Mouse (Mus musculus) urinary bladder, postnatal 4 days (tissue): ENCODE data around the gene Pnkp.

ENCODE experiments used
- DNase-seq, 2 experiments: peaks; one replicate each; pipeline ENCODE4 v3.0.0; 2021 to 2022; ENCODE audit warnings: low spot score in 2 of 2

Gene Pnkp

DNA sequence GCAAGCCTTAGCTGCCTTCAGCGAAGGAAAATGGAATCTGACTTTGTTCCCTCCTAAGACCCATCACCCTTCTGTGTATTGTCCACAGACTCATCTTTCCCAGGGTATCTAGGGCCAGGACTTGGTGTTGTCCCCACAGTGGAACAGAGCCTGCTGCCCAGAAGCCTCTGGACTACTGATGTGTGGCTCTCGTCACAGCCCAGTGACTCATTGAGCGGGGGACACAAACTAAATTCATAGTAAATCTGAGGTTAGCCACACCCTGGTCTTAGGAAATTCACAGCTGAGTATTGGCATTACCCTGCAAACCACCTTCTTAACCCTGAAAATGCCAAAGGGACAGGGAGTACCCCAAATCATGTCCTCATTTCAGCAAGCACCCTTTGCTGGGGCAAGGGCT, 30.2 kb upstream of the Pnkp start:
- no peak for DNase-seq

- DNase-seq: no peak
Measured at GRCm38 (mm10) chr7:44828706-44829105, 28.2 kb upstream of the Pnkp start.

DNA sequence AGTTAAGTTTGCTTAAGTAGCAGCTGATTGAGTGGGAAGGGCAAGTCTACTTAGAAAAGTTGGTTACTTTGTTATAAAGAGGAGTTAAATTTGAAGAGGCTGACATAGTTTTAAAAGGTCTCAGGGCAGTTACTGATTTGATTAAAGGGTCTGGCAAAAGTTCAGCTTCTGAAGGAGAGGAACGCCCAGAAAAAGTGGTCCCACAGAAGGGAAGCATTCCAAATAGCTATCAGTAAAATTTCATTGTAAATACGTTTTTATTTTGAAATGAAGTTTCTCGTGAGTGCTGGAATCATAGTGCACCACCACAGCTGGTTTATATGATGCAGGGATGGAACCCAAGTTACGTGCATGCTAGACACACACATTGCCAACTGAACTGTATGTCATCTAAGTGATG, 24.2 kb upstream of the Pnkp start:
- no peak for DNase-seq

DNA sequence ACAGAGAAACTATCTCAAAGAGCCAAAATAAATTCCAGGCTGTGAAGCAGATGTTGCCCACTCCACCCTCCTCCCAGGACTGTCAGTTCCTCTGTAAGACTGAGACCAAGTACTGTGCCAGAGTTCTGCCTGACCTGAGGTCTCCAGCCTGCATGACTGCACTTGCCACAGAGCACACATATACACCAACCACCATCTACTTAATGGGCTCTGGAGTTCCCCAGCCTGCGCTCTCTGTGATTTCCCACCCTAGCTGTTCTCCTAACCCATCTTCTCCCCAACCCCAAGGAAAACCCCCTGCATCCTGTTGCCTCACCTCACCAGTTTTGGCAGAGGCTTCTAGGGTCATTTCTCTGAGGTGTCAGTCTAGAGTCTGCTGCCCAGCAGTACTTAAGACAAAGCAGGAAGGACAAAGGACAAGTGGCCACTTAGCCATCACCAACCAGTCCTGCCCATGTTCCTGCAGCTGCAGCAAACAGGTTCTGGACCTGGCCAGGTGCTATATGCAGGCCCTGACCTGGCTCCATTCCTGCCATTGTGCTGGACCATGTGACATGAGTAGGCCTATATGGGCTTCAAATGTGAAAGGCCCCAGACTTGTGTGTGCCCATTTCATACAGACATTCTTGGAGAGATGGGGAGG, 21.4 kb upstream of the Pnkp start:
- no peak for DNase-seq

DNA sequence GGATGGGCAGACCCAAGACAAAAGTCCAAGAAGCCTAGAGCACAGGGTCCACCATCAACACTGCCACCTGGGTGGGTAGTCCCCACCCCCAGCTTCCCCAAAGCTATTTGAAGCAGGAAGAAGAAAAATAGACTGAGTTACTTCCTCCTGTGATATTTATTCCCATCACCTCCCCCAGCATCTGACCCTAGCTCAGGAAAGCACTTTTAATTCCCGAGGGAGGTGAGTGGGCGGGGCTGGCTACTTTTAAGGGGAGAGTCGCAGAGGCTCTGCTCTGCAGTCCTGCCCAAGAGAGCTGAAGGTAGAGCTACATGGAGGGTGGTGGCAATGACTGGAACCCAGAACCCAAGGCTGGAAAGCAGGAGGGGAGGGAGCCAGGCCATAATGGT, 20.9 kb upstream of the Pnkp start:
- DNase-seq: no peak

- DNase-seq: no peak
Measured at GRCm38 (mm10) chr7:44836423-44837053, 20.4 kb upstream of the Pnkp start.

- no peak for DNase-seq
Measured at GRCm38 (mm10) chr7:44838073-44838472, 18.9 kb upstream of the Pnkp start.

DNA sequence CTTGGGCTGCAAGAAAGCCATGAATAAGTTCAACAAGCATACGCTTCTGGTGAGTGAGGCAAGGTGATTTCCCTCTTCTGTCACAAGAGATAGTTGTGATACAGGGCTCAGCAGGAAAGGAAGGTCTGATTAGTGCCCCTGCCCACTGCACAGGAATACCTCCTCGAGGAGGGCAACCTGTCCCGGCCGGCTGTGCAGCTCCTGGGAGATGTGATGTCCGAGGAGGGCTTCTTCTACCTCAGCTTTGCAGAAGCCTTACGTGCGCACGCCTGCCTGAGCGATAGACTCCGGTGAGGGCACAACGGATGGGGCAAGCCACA, 17.8 kb upstream of the Pnkp start:
- DNase-seq: no peak

DNA sequence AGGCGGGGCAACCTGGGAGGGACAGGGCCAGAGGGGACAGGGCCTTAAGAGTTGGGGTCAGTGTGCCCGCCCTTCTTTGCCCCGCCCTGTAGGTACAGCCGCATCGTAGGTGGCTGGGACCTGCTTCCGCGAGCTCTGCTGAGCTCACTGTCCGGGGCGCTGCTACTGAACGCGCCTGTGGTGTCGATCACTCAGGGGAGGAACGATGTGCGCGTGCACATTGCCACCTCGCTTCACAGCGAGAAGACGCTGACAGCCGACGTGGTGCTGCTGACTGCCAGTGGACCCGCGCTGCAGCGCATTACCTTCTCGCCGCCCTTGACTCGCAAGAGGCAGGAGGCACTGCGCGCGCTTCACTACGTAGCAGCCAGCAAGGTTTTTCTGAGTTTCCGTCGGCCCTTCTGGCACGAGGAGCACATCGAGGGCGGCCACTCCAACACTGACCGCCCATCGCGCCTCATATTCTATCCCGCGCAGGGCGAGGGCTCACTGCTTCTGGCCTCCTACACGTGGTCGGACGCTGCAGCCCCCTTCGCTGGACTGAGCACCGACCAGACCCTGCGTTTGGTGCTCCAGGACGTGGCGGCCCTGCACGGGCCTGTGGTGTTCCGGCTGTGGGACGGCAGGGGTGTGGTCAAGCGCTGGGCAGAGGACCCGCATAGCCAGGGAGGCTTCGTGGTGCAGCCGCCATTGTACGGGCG, 17.3 kb upstream of the Pnkp start:
- DNase-seq: peak in 1 of 2 experiments; percentile 41

DNA sequence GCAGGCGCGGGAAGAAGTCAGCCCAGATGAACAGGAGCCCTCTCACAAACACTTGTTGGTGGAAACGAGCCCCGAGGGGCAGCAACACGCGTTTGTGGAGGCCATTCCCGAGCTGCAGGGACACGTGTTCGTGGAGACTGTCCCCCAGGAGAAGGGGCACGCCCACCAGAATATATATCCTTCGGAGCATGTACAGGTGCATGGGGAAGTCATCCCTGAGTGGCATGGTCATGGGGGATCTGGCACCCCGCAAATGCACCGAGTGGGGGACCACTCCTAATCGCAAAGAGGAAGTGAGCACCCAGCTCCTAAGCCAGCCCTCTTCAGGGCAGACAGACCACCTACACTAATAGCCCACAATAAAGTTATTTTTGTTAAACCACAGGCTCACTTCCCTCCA, 16.5 kb upstream of the Pnkp start:
- no peak for DNase-seq

DNA sequence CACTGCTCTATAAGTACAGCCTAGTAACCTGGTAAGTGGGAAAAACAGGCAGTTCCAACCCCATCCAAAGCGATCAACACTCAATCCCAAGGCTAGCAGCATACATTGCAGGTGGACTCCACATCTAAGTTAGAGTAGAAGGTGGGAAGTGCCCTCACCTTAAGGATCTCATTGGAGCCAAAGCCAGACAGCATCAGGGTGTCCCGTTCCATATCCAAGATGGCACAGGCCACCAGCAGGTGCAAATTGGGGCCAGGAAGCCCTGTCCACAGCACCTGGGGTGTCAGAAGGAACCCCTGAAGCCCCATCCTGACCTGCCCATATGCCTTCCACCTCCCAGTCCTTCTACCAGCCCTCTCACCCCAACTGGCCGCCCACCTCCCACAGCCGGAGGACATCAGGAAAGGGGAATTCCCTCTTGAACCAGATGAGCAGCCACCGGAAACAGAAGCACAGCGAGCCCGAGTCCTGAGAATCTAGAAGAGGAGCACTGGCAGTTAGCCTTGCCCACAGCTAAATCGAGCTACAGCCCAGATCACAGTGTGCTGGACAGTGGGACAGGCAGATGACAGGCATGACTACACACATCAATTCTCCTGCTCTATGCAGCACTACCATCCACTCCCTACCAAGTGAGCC, 15.0 kb upstream of the Pnkp start:
- DNase-seq: no peak

DNA sequence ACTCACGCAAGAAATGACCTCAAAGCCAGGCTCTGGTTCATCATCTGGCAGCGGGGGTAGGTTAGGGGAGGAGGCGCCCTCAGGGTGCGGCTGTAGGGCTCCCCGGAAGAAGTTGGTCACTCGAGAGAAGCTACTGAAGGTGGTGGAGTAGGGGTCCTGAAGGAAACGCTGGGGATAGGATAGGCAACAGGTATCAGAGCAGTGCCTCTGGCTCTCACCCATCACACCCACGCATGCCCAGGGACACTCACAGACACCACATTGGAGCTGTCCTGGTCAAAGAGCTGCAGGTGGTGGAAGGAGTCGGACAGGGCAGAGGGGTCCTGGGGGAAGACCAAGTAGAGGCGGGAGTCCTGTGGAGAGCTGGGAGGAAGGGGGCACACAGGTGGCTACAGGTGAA, 11.9 kb upstream of the Pnkp start:
- DNase-seq: no peak

GRCm38 (mm10) chr7:44846804-44847203, 10.1 kb upstream of the Pnkp start:
- no peak for DNase-seq

DNA sequence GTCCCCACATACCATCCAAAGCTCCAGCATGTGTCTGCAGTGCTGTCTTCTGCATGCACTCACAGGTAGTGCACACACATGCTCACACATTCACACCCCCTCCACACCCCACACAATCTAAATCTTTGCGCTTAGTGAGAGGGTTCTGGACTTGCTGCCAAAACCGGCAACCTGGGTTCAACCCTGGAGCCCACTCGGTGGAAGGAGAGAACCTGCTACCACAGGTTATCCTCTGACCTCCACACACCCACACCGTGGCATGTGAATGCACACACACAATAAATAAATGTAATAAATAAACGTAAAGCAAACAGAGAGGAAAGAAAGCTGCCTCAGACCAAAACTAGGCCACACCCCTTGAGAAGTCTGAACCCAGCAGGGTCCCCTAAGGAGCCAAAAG, 9.2 kb upstream of the Pnkp start:
- no peak for DNase-seq

GRCm38 (mm10) chr7:44848561-44849415, 8.2 kb upstream of the Pnkp start, which contains the start of the genes Akt1s1 and Tbc1d17:
TSS of gene Akt1s1 (plus strand) at chr7:44848991.
TSS of gene Tbc1d17 (minus strand) at chr7:44849079.
- DNase-seq: peak; percentile 98 to 99

DNA sequence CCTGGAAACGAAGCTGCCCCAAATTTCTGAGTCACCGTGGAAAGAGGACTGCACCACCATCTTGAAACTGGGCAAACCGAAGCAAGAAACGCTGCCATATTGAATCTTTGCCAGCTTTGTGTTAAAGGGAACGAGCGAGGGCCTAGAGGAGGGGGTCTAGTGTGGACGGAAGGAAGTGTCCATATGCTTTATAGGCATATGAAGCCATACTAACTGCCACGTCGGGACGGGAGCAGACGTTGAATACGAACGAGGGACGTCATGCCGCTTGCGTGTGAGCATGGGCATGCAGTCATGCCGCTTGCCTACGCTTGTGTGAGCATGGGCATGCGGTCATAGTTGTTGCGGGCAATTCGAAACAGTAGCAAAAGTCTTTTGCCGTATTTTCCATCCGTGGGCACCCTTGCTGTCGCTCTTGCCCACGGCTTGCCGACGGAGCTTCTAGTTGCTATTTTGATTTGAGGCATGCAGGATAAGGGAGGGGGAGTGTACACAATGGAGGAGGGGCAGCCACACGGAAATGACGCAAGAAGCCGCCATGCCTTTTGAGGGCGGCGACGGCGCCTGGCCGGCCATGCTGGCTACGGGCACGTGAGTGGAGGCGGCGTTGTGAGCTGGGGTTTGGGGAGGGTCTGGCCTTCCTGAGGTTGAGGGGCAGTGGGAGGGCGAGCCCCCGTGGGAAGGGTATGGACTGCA, 7.4 kb upstream of the Pnkp start:
- DNase-seq: peak; percentile 88 to 90

- DNase-seq: peak; percentile 73 to 78
Measured at GRCm38 (mm10) chr7:44850146-44850545, 6.8 kb upstream of the Pnkp start.

- no peak for DNase-seq
Measured at GRCm38 (mm10) chr7:44850789-44851624, 5.9 kb upstream of the Pnkp start.

- DNase-seq: no peak
Measured at GRCm38 (mm10) chr7:44851625-44852234, 5.2 kb upstream of the Pnkp start.
